Mouse (Mus musculus) layer of hippocampus, postnatal 14 days (tissue): Measurements from ENCODE around the gene Thap12. TPM values are rescaled to one million over a fixed set of nuclear protein-coding genes. Genes with fewer than 3 reads are reported as not detected.

Experiments used
- DNase-seq, 2 experiments: peaks; one replicate each; pipeline ENCODE4 v3.0.0; 2021 to 2022; ENCODE audit warnings: low spot score in 2 of 2, mixed read lengths in 1 of 2
- total RNA-seq, 2 experiments: library from RNA; stranded (reverse); gene quantifications; 2 replicates each; pipeline ENCODE4 v1.2.3; 2021

Gene Thap12
- total RNA-seq, 2 experiments from 2014 or later: 72.3 to 74.9 TPM

DNA sequence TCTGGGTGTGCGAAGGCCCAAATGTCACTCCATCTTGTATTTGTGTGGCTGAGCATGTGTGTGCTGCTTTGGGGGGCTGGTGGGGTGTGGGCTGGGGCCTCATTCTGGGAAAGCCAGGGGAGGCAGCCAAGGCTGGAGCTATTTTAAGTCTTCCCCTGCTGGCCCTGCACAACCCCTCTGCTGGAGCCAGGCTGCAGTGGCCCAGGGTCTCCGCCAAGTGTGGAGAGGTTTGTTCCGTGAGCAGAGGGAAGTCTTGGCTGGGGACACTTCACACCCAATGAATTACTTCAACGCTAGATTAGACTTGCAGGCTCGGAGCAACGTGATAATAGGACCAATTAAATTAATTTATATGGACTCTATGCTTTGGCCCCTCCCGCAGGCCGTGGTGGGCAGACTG lies 49.8 kb downstream of the Thap12 start:
- DNase-seq: peak in 1 of 2 experiments; percentile 36

DNA sequence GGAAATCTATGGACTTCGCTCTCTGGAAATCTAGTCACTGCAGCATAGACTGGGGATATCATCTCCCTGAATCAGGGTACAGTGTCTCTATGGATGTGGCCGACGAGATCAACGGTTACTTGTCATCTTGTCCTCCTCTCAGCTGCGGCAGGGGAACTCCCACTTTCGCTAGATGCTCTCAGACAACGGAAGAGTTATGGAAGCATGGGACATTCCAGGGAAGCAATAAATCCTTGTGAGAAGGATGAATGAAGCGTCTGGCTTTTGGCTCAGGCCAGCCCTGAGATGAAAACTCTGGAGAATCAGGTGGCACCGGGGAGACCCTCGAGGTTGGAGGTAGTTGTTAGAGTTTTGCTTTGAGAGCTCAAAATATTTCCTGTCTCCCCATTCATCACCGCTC lies 53.1 kb downstream of the Thap12 start:
- no peak for DNase-seq

DNA sequence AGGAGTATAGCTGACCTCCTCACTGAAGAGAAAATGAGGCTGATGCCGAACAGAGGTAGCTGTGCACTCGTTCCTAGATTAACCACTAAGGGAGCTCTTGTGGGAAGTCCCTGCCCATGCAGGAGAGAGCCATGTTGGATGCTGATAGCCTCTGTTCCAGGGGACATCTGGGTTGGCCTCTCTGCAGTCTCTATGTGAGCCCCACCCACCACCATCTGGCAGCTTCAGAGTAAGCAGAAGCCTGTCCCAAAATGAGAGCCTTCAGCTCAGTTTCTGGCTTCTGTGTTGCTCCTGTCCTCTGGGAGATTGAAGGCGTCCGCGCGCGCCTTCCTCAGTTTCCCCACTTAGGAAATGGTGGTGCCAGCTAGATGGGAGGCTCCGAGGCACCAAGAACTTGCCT lies 53.7 kb downstream of the Thap12 start:
- peak in 1 of 2 experiments; percentile 20 for DNase-seq

DNA sequence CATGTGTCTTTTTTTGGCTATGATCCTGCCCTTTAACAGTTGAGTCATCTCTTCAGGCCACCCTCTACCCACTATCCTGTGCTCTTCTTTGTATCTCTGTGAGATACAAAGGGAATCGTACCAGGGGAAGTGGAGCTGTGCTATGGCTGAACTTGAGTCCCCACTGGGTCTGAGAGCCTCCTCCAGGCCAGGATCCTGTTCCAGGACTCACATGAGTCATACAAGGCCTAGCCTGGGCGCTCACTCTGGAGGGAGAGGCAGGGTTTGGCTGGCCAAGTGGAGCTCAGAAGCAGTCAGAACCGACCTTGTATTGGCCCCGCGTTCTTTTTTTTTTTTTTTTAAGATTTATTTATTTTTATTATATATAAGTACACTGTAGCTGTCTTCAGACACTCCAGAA lies 57.2 kb downstream of the Thap12 start:
- no peak for DNase-seq

DNA sequence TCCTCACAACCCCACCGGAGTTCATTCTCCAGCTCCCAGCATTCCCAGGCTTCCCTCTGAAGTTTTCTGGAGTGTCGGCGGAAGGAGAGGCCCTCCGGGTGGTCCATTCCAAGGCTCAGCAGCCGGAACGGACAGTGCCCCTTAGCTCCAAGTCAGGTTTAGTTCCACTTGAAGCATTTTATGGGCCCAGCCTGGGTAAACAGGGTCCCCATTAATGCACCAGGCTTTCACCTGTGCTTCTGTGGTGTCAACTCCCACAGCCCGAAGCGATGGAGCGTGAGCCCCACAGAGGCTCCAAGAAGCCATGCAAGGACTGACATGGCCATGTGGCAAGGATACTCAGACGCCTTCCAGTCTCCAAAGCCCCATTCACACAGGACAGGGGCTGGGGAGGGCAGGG lies 61.0 kb downstream of the Thap12 start:
- DNase-seq: no peak

DNA sequence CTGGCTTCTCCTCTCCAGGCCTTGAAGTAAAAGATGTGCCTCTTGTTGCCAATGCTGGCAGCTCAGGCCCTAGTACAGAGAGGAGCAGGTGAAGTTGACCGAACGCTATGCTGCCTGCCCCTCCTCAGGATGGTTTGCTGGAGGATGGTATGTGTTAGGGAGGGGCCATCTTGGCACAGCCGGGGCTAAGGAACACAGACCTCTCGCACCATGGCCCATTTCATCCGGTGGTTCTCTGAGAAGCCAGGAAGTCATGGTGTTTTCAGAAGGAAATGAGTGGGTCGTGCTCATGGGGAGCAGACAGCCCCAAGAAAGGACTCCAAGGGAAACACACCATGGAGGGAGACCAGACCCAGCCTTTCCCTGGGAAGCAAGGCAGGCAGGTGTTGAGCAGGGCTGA lies 64.4 kb downstream of the Thap12 start:
- no peak for DNase-seq

Other genes starting within 250 kb of the Thap12 start
- 1 to 10 TPM; 1.9 to 3.2 TPM for gene Lrrc32, start 213.8 kb upstream of the Thap12 start, total RNA-seq
- gene Emsy, start 46.3 kb upstream of the Thap12 start, total RNA-seq: 10 to 100 TPM; 60.9 to 63.1 TPM
- 1 to 10 TPM; 2.2 to 2.8 TPM for gene Wnt11, start 132.0 kb downstream of the Thap12 start, total RNA-seq